Mouse (Mus musculus) thymus, adult 18-20 months (tissue): ENCODE measurements around the gene Ramp2.
A peak's percentile ranks its signal among the peaks of the same experiment; 100 is the strongest.

Source experiments
- DNase-seq, 2 experiments: peaks; one replicate each; pipeline ENCODE4 v3.0.0; 2022; ENCODE audit warnings: mixed read lengths in 2 of 2

Ramp2 gene

DNA sequence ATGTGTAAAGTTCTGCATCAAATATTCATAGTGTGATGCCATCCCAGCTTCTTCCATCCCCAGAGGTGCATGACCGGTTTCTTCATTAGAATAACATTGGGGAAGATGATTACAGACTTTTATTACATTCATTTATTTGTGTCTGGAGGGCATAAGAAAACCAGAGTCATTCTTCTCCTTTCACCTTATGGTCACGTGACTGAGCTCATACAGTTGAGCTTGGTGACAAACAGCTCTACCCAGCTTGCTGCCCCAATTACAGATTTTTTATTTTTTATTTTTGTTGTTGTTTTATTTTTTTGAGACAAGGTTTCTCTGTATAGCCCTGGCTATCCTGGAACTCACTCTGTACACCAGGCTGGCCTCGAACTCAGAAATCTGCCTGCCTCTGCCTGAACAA is 26.6 kb downstream of the Ramp2 start:
- DNase-seq = no peak

DNA sequence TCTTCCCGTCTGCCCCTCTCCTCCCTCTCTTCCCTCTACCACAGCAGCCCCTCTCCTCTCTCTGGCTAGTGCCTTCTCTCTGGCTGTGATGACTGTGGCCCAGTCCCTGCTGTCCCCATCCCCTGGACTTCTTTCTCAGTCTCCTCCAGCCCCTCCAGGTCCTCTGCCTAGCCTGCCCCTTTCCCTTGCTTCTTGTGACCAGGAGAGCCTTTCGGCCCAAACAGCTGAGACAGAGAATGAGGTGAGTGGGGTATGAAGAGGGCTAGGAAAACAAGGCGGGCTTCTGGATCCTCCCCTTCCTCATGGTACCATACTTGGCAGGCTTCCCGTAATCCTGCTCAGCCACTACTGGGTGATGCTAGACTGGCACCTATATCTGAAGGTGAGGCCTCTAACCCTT is 29.5 kb downstream of the Ramp2 start:
- no peak for DNase-seq

DNA sequence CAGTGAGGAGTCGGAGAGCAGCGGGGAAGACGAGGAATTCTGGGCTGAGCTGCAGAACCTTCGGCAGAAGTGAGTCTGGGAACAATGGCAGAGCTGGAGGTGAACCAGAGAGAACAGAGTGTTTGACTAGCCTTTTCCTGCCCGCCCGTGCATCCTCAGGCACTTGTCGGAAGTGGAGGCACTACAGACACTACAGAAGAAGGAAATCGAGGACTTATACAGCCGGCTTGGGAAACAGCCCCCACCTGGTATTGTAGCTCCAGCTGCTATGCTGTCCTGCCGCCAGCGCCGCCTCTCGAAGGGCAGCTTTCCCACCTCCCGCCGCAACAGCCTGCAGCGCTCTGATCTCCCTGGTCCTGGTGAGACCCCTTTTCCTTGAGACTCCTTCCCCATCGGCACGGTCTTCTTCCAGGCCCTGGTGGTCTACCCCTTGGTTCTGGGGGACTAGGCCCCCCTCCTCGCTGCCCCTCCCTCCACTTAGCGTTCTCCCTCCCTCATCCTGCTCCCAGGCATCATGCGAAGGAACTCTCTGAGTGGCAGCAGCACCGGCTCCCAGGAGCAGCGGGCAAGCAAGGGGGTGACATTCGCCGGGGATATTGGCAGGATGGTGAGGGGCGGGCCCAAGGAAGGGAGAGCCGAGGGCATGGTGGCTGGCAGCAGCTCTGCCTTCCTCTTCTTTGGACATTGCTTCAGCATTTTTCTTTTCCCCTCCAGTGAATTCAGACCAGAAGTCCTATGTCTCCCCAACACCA is 30.7 kb downstream of the Ramp2 start:
- DNase-seq = no peak

DNA sequence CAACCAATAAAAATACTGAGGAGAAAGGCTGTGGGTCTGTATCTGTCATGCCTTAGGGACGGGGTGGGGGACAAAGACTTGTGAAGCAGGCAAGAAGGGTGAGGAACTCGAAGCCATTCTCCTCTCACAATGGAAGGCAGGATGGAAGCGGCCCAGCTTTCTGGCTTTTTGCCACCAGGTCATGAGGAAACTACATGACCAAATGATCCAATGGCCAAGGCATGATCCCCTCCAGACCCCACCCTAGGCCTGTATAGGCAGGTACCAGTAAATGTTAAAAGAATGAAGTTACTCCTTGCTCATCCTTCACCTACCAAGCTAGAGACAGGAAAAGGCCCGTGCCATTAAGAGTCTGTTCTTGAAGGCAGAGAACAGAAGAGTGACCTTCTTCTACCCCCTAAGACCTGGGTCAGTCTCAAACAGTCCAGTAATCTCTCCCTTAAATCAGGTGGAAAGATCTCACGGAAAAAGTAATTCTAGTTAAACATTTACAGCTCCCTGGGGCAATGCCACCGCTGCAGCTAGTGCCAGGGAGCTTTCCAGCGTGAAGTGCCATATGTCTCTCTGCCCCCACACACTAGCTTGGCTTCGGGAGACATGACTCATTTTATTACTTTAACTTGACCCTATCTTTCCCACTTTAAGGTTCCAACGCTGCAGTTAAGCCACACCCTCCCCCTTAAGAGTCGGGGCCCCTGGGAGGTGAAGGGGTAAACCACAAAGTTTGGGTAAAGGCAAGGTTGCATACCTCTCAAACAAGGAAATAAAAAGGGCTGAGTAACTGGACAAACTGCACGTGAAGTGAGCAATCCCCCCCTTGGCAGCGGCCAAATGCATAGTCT is 31.8 kb downstream of the Ramp2 start:
- DNase-seq = no peak

DNA sequence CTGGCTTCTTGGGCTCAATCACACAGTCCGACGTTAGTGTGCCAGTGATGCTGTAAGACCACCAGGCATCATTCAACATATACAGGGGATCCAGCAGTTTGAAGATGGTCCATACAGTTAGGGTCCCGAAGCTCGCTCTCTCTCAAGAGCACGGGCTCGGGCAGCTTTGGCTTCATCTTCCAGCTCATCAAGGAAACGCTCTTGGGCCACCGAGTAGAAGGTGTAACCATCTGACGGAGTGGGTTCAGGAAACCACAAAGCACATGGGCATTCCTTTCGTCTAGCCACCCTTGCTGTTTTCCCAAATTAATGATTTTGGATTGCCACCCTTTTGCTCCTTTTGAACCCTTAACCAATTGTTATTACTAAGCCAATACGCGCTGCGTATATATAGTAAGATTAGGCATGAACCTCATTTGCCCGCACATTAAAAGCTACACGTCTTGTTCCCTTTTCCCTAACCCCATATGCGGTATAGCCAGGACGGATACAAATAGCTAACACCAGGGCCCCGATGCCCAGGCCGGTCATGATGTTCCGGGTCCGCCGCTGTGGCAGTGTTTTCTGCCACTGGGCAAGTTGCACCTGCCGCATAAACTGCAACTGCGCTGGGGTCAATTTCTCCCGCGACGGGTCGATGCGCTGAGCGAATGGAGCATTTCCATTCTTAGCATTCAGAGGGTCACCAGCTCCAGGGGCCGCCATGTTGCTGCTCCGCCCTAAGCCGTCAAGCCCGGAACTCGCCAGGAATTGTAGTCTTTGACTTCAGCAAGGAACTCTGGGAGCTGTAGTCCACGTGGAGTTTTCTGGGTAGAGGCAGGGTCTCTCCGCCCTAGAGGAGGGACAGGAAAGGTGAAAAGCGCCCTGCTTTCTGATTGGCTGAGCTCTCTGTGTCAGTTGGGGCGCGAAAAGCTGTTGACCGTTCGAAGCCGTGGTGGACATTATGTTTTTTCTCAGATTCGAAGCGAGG is 32.7 kb downstream of the Ramp2 start, which contains the start of the genes Cntd1 and Coa3:
Gene Cntd1 (plus strand): TSS at position 790 of the 970 bp plus-strand sequence.
Gene Coa3 (minus strand): TSS at position 892 of the 970 bp plus-strand sequence.
- DNase-seq = peak; percentile 70 to 85

DNA sequence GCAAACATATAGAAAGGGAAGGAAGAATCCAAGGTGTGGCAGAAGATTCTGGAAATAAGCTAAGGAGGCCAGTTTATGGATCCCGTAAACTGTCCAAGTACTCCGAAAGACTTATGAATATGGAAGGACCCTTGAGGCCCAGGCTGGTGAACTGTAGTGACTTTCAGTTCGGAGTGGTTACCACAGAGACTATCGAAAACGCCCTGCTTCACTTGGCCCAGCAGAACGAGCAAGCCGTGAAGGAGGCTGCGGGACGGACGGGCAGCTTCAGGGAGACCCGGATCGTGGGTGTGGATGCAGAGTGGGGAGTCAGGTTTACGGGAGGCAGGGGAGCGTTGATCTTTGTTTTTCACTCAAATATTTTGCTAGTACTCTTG is 33.4 kb downstream of the Ramp2 start:
- no peak for DNase-seq

DNA sequence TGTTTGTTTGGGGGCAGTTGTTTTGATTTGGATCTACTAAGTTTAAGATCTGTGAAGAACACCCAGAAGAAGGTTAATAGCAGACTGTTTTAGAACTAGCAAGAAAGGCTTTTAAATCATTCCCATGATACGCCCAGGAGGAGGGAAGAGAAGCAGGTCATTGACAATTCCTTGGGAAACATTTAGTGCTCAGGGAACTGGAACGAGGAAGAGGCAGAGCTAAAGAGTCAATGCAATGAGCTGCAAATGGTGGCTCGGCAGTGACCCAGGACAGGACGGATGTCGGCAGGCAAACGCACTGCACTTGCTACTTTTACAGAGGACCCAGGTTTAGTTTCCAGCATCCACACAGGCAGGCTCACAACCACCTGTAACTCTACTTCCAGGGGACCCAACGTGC is 35.0 kb downstream of the Ramp2 start:
- no peak for DNase-seq

DNA sequence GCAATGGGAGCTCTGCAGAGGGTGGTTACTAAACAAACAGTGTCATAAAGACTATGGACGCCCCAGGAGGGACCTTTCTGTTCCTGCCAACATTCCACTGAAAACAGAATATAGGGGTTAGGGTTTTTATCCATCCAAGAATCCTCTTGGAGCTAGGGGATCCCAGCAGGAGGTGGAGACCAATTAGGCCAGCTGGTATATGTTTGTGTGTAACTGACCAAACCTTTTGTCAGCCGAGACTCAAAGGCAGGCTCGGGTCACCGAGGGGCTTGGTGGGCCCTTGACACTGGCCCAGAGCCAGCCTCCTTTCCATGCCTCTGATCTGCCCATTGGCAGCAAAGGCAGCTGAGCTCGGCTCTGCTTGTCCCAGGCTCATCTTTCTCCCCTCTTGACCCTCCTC is 37.1 kb downstream of the Ramp2 start:
- DNase-seq = no peak

DNA sequence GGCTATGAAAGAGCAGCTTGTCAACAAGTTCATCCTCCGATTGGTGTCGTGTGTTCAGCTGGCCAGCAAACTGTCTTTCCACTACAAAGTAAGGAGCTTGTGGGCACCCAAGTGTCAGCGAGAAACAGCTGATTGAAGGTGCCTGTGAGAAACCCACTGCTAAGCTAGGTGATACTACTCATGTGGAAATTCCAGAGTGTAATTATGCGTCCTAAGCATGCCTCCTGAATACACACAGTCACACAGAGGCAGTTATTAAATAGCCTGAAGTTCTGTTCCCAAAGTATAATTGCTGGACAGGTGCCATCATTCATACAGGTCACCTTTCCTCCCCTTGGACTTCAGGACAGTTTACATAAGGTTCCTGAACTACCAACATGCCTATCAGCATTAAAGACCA is 38.0 kb downstream of the Ramp2 start:
- no peak for DNase-seq

DNA sequence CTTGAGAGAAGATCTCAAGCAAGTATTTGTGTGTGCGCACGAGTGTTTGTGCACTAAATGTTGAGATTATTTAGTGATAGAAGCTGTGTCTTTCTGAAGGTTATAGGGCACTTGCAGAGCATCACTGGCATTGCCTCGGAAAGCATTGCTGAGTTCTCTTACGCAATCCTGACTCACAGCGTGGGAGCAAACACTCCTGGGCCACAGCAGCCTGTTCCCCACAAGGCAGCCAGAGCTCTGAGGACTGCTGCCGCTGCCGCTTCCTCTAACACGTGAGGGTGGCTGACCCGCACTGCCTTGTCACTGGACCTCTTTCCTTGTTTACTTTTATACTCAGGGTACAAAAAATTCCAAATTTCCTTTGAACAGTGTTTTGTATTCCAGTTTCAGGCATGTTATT is 41.5 kb downstream of the Ramp2 start:
- DNase-seq = no peak

DNA sequence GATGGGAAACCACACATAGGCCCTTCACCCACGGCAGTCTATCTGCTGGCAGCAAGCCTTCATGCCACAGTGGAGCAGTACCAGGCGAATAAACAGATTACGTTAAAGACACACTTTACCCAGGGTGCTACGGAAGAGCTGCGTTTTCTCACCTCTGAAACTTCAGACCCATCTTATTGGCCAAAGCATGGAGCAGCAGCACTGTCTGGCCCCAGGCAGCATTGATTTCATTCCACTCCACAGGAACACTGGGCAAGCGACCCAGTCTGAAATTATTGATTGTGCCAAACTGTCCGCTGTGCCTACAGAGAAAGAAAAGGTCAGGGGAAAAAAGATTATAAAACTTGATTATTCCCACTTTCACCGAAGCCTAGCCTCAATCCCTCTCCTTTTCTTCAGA is 45.4 kb downstream of the Ramp2 start:
- DNase-seq = no peak

DNA sequence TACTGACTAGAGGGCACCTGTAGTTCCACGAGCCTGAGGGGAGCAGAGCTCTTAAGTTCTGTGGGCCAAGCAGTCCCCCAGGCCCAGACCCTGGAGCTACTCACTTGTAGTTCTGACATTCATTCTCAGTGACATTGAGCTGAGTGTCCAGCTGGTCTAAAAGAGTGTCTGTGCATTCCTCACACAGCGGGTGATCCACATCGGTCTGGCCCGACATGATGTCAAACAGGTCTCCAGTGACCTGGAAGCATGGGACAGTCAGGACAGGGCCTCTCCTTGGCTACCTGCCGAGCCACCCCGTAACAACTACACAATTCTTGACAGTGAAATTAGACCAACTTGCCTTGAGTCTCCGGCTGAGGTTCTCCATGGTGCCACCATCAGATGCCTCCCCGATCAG is 49.4 kb downstream of the Ramp2 start:
- no peak for DNase-seq

DNA sequence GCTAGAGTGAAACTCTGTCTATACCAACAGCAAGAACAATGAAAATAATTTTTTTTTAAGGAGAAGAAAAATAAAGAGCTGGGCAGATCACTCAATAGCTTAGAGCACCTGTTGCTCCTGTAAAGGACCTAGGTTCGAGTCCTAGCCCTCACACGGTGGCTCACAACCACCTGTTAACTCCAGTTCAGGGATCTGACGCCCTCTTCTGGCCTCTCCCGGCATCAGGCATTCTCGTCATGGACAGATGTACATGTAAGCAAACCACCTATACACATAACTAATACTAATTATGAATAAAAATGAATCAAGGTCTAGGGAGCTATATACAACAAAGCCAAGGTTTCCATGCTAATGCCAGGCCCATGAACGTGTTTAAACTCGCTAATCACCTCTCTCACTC is 55.1 kb downstream of the Ramp2 start:
- no peak for DNase-seq

DNA sequence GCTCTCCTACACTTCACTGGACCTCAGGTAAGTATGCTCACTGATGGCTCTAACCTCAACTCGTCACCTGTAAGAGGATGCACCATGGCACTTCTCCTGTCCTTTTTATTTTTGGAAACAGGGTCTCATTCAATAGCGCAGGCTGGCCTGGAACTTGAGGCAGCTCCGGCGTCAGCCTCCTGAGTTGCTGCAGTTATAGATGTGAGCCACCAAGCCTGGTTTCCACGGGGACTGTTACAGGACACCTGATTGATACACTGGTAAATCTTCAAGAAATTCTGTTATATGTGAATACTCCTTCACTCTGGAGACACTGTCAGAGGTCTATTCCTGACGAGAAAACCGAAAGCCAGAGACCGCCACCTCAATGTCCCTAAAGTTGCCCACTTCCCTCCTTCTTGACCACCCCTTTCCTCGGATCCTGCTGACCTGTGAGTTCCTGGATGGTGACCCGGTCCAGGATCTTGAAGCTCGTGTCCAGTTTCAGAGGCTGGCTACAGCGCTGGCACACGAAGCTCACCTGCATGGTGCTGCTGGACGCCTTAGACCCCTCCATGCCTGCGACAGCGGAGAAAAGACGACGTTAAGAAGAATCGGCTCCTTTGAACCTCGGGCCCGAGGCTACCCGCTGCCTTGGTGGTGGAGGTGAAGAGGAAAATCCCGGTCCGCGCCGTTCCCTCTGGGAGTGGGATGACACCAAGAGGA is 55.6 kb downstream of the Ramp2 start:
- DNase-seq = no peak

DNA sequence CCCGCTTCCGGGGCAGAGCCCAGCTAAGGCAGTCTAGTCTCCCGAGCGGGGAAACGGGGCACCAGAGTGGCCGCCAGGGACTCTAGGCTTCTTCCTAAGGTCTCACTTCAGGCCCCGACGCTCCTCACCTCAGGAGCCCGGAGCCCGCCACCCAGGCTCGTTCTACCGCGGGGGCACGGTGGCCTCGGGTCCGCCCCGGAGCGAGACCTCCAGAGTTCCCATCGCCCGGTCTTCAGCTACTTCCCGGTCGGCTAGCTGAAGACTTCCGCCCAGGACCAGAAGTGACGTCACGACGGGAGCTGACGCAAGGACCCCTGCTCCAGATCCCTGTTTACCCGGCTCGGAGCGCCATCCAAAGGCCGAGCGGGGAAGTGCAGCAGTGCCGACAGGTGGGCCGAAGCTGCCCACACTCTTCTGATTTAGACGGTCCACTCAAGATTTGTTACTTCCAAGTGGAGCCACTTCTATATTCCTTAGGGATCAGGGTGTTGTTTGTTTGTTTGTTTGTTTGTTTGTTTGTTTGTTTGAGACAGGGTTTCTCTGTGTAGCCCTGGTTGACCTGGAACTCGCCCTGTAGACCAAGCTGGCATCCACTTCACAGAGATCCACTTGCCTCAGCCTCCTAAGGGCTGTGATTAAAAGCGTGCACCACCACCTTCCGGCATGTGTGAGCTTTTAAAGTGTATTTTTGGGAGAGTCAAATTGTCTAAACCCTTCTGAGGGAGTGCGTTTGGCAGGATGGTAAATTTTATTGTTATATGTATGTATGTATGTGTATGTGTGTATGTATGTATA is 56.4 kb downstream of the Ramp2 start, which contains the start of gene Becn1:
Gene Becn1 (minus strand): TSS at position 283 of the 795 bp plus-strand sequence.
- peak; percentile 77 to 85 for DNase-seq

DNA sequence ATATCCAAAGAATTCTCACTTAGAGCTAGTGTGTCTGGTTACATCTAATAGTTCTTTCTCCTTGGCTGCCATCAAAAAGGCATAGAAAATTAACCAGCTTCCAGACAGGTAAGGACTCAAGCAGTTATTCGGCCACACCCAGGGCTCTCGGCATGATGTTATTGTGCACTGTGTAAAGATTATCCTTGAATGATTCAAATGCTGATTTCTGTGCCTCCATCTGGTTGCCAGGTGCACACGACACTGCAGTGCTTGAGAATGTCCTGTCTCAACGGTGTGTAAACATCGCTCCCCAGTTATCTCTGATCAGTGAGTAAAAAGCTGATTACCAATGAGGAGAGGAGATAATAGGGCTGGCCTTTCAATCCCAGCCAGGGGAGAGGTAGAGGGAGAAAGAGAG is 61.9 kb downstream of the Ramp2 start:
- no peak for DNase-seq
